Mouse (Mus musculus) adipose tissue, adult 10 weeks (tissue): ENCODE measurements around the gene Pcdh7. TPM values are rescaled to one million over a fixed set of nuclear protein-coding genes. Genes with fewer than 3 reads are reported as not detected.

Experiments
- polyA plus RNA-seq: library from polyadenylated mRNA; stranded (reverse); fragments of 350-450 nt; fragmentation: Illumina TruSeq; extraction: RNeasy Lipid Tissue Mini Kit (QIAGEN cat#74804); gene quantifications from one replicate; pipeline ENCODE4 v1.2.3, GENCODE M21; 2014; ENCODE audit warnings: low read depth, low replicate concordance

Pcdh7 gene
- 7.7 TPM for polyA plus RNA-seq

GRCm38 (mm10) chr5:57717906-57718875 is at the start of gene Pcdh7:
TSS of gene Pcdh7 (plus strand) at chr5:57717967.

